Comparison of ENCODE assay signal across 9 mouse cellular contexts in the genomic region with DNA sequence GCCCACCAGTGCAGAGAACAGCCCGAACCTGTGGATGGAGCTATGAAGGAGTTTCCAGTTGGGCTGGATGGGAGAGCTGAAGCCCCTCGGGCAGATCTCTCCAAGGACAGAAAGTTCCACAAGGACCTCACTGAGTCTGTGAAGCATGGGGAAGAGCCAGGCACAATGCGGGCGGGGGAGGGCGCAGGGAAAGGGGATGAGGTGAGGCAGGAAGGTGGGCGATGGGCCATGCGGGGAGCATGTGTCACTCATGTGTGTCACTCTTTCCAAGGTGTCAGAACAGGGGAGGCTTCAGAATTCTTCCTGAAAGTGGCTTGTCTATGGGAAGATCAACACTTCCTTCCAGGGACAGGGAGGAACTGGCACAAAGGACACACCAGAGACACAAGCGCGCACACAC. TPM values are rescaled to one million over a fixed set of nuclear protein-coding genes. Genes with fewer than 3 reads are reported as not detected.
A peak's percentile ranks its signal among the peaks of the same experiment; 100 is the strongest.
DNase-seq lines count a peak whose midpoint lies in the region; ATAC-seq lines count a peak whose summit lies in the region.
"Had no signal": no experiment of that assay in that cellular context is flagged by ENCODE, and none has a peak within 500 bp of the region (broad histone marks: within the 10 kb centered on the region; RNA-seq: fewer than 3 reads in every experiment).

No protein-coding gene starts in this region.

- no peak overlapping the region for H3K4me3 ChIP-seq in kidney, embryonic 14.5 days (ENCODE audit: low read length)
- no peak overlapping the region for H3K4me3 ChIP-seq in embryonic facial prominence, embryonic 14.5 days (ENCODE audit: low read depth, low read length)
- H3K4me3 ChIP-seq in limb, embryonic 10.5 days, result no peak overlapping the region
- H3K4me3 ChIP-seq: myocyte had no signal

- H3K4me2 ChIP-seq in kidney, embryonic 14.5 days (replicated peaks; ENCODE audit: low read depth, low read length), result no peak overlapping the region
- no peak overlapping the region for H3K4me2 ChIP-seq in embryonic facial prominence, embryonic 14.5 days (ENCODE audit: low read depth, low read length)

- peaks cover 33% of the 10 kb centered on the region for H3K4me1 ChIP-seq in kidney, embryonic 14.5 days (ENCODE audit: control insufficient read depth, insufficient read depth, low read length)
- peaks cover 24% of the 10 kb centered on the region for H3K4me1 ChIP-seq in embryonic facial prominence, embryonic 14.5 days (ENCODE audit: control insufficient read depth, insufficient read depth, low read length)
- H3K4me1 ChIP-seq in limb, embryonic 10.5 days, result peaks cover 34% of the 10 kb centered on the region

- no peaks in the 10 kb centered on the region; the same call in 1 of the 2 replicates for H3K9me3 ChIP-seq in kidney, embryonic 14.5 days (ENCODE audit: control insufficient read depth, low read length)
- no peaks in the 10 kb centered on the region for H3K9me3 ChIP-seq in embryonic facial prominence, embryonic 14.5 days (ENCODE audit: control insufficient read depth, low read length)
- no peaks in the 10 kb centered on the region for H3K9me3 ChIP-seq in limb, embryonic 10.5 days (replicated peaks)

- DNase-seq in kidney, postnatal 10 days, result no peak
- peak; percentile 42 for DNase-seq in Muller cell, postnatal 12 days (ENCODE audit: inconsistent ontology term)
- no peak for DNase-seq in embryonic facial prominence, embryonic 14.5 days (ENCODE audit: low spot score)
- DNase-seq in limb, embryonic 10.5 days (ENCODE audit: low spot score), result no peak
- no peak for DNase-seq in ovary, postnatal 10 days (ENCODE audit: low spot score)
- no peak for DNase-seq in retina, embryonic 14.5 days (ENCODE audit: low spot score)

- no peak overlapping the region for H3K9ac ChIP-seq in kidney, embryonic 14.5 days (ENCODE audit: low read depth, low read length)
- no peak overlapping the region for H3K9ac ChIP-seq in embryonic facial prominence, embryonic 14.5 days (ENCODE audit: low read depth, low read length)

- no peak for ATAC-seq in kidney, embryonic 14.5 days (ENCODE audit: low FRiP score, low TSS enrichment)
- ATAC-seq in embryonic facial prominence, embryonic 14.5 days (ENCODE audit: low read depth), result no peak

- WGBS in kidney, embryonic 14.5 days, result 67% methylated on average over 9 of the region's 9 CpGs
- 86% methylated on average over 9 of the region's 9 CpGs for WGBS in embryonic facial prominence, embryonic 14.5 days
- WGBS in limb, embryonic 10.5 days, result 94% methylated on average over 9 of the region's 9 CpGs

- H3K36me3 ChIP-seq in kidney, embryonic 14.5 days (ENCODE audit: control insufficient read depth, insufficient read depth, low read length), result no peaks in the 10 kb centered on the region
- no peaks in the 10 kb centered on the region for H3K36me3 ChIP-seq in embryonic facial prominence, embryonic 14.5 days (ENCODE audit: control insufficient read depth, insufficient read depth, low read length)
- peaks cover 4% of the 10 kb centered on the region; the same call in 1 of the 2 replicates for H3K36me3 ChIP-seq in limb, embryonic 10.5 days
- H3K36me3 ChIP-seq: G1E had no signal

- H3K27me3 ChIP-seq in kidney, embryonic 14.5 days (ENCODE audit: control insufficient read depth, insufficient read depth, low read length), result no peaks in the 10 kb centered on the region
- H3K27me3 ChIP-seq in embryonic facial prominence, embryonic 14.5 days (replicated peaks; ENCODE audit: control insufficient read depth, insufficient read depth, low read length), result no peaks in the 10 kb centered on the region
- no peaks in the 10 kb centered on the region for H3K27me3 ChIP-seq in limb, embryonic 10.5 days (ENCODE audit: low read depth, poor library complexity, severe bottlenecking)

- peak overlapping the region; percentile 73 for H3K27ac ChIP-seq in kidney, embryonic 14.5 days (ENCODE audit: low read depth, low read length)
- H3K27ac ChIP-seq in embryonic facial prominence, embryonic 14.5 days (replicated peaks; ENCODE audit: low read depth, low read length), result peak overlapping the region; percentile 47
- peak overlapping the region; percentile 65 for H3K27ac ChIP-seq in limb, embryonic 10.5 days

RNA-seq across cellular contexts. Expression of gene Kazn, which starts 58.3 kb away (rescaled TPM):
- polyA plus RNA-seq in kidney, embryonic 14.5 days (2014; fragmentation: Nextera tagmentation; extraction: Ambion mirVana), result 11.3 and 12.9 TPM in 2 replicates
- 11.7 and 11.9 TPM in 2 replicates for polyA plus RNA-seq in embryonic facial prominence, embryonic 14.5 days (2014; fragmentation: Nextera tagmentation; extraction: Ambion mirVana)
- 8.8 and 9.3 TPM in 2 replicates for polyA plus RNA-seq in limb, embryonic 10.5 days (2016; fragmentation: Nextera tagmentation; extraction: Ambion mirVana)
- polyA plus RNA-seq: G1E, myocyte had no signal
